Mouse (Mus musculus) CD4-positive, CD25-positive, alpha-beta regulatory T cell, adult 4 months (primary cell): ENCODE results near the gene Eml1. TPM values are rescaled to one million over a fixed set of nuclear protein-coding genes. Genes with fewer than 3 reads are reported as not detected.
A peak's percentile ranks its signal among the peaks of the same experiment; 100 is the strongest.

Experiments used
- ATAC-seq: one replicate; pipeline ENCODE4 v1.8.0; 2017
- polyA plus RNA-seq, 2 experiments: library from polyadenylated mRNA; unstranded; fragments of 100-300 nt; shearing (Covaris generic); gene quantifications; one replicate each; pipeline ENCODE4 v1.2.1; 2017

Gene Eml1
- polyA plus RNA-seq = under 1 TPM in 1 of 2 experiments, not detected in 1; 0.32 TPM

DNA sequence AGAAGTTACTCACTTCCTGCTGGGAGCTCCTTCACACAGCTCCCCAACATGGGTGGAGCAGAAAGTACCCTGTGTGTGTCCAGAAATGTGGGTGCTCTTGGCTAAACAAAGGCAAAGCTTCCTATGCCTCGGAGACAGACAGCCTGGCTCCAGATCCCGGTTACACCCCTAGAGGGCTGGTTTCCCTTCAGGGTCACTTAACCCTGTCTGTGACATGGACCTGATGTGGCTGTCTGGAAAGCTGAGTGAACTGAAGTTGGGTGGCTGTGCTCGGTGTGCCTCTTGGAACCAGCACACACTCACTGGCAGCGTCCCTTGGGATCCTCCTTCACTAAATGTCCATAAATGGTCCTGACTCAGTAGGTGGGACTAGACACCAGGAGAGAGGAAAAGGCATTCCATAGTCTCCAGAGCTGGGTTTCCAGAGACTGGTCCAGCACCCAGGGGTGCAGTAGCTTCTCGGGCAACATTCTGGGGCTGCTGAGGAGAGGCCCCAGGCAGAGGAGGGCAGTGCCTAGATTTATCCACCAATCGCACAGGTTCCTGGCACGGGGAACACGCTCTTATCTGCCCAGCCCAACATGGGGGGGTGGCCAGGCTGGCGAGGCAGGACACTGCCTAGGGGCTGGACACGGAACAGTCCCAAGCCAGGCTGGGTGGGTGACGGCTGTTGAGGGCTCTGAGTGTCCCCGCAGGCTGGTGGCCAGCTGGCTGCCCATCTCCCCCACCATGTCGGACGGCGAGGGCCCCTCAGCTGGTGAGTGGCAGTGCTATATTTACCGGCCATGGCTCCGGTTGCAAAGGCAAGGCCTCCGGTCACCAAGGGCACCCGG lies at the start of gene Eml1:
Gene Eml1 (plus strand): TSS at position 362 of the 833 bp plus-strand sequence.
- ATAC-seq = no peak

DNA sequence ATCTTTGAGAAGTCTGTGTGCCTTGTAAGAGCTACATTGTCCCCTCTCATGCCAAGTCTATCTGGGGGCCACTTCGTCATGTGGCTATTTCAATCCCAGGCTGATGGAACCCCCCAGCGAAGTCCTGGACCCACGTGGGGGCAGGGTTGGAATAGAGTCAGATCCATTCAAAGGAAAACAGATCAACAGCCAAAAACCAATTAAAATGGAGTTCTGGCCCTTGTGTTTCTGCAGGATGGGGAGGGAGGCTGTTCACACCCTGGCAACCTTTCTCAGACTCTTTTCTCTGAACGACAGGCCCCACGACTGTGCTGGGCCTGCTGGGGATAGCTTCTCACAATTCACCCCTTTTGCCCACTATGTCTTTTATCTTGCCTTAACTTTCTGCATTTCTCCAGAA lies 44.4 kb upstream of the Eml1 start:
- ATAC-seq = no peak

DNA sequence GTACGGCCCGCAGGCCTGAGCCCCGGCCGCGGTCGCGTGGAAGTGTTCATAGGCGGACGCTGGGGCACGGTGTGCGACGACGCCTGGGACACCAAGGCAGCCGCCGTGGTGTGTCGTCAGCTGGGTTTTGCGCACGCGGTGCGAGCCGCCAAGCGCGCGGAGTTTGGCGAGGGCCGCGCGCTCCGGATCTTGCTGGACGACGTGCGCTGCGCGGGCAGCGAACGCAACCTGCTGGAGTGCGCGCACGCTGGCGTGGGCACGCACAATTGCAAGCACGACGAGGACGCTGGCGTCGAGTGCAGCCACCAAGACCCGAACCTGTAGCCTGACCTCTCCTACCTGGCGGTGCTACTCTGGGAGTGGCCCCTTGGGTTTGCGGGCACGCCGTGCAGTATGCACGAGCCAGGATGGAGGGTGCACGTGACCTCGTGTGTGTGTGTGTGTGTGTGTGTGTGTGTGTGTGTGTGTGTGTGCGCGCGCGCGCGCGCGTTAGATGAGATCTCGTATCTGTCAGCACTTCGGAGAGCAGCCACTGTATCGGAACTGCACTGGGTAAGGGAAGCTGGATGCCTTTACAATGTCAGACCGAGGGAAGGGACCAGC lies 42.8 kb upstream of the Eml1 start:
- ATAC-seq = no peak

DNA sequence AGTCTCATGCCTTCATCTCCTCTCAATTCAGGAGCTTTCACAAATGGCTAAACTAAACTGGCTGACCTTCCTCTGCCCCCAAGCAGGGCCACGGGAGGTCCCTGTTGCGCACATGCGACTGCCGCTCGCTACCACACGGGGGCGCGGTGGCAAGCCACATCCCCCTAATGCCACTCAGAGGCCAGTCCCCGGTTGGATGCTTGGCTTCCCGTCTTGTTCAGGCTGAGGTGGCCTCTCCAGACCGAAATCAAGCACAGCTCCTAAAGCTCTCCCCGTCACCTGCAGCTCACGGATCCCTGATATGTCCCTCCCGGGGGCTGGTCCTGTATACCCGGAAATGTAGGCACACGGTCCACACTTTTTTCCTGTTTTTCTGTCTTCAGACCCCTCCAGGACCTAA lies 37.7 kb upstream of the Eml1 start:
- ATAC-seq = peak; percentile 50

DNA sequence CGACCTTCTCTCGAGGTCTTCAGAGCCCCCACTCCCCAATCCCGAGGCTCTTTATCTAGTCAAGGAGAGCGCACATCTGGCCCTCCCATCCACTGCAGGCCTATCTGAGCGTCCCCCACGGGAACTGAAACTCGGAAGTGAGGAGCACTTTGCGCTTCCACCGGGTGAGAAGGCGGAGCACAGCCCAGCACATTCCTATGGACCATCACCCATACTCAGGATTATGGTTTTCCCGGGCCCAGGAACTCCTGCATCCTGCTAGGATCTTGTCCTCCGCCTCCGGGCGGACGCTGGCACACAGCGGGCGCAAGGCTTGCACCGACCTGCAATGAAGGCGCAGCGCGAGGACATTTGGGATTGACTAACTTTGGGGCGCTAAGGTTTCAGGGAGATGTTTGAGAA lies 37.3 kb upstream of the Eml1 start:
- ATAC-seq = peak; percentile 14

DNA sequence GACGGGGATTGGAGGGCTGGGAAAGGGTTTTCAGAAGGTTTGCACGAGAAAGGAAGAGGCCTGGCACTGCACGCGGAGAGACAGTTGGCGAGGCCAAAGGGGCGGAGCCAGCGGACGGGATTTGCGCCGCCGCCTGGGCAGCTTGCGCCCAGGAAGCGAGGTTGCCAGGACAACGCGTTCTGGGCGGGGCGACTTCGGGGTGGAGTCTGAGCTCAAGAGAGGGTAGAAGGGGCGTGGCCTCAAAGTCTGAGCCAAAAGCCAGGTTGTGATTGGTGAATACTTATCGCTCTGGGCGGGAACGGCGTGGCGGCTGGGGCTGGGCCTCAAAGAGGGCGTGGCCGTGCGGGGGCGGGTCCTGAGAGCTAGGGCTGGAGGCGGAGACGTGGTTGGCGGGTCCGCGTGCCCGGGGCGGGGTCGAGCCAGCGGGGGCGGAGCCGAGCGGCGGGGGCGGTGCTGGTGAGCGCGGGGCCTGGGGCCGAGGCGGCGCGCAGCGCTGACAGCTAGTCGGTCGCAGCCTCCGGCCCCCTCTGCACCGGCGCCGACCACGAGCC lies 36.8 kb upstream of the Eml1 start, which contains the start of gene Cyp46a1:
Gene Cyp46a1 (plus strand): TSS at position 487 of the 551 bp plus-strand sequence.
- peak; percentile 95 for ATAC-seq

DNA sequence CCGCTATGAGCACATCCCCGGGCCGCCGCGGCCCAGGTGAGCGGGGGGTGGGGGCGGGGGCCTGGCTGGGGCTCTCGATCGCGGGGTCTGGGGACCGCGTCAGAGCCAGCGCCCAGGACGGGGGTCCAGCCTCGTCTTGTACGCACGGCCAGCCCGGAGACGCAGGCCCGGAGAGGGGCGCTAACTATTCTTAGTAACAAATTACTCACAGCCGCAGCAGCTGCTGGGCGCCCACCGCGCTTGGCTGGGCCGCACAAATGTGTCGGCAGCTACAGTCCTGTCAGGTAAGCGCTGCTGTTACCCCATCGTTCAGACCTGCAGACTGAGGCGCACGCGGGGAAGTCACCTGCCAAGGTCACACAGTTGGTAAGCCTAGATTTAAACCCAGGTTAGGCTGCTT lies 36.2 kb upstream of the Eml1 start:
- ATAC-seq = no peak

DNA sequence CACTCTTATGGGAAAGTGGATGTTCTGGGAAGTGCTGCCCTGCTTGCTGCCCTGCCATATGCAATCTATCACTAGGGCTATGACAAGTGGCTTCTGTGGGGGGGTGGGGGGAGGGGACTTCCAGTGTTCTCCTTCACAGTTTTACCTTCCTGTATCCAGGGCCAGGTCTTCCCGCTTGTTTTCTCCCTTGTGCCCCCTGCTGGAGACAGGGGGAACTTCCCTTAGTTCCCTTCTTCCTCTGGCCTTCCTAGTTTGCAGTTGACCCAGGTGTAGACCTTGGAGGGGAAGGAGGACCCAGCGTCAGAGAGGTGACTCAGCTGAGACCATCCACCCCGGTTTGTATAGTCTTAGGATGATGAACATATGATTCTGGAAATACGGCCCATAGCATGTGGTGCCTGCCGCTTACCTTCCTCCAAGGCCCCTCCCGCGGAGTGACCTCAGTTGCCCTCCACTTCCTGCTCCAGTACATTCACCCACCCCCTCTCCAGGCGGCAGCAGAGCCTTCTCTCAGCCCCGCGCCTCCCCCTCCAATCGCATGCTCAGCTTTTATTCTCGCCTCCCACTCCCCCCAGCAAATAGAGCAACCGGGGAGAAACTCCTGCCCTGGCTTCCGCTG lies 32.1 kb upstream of the Eml1 start:
- ATAC-seq = no peak

DNA sequence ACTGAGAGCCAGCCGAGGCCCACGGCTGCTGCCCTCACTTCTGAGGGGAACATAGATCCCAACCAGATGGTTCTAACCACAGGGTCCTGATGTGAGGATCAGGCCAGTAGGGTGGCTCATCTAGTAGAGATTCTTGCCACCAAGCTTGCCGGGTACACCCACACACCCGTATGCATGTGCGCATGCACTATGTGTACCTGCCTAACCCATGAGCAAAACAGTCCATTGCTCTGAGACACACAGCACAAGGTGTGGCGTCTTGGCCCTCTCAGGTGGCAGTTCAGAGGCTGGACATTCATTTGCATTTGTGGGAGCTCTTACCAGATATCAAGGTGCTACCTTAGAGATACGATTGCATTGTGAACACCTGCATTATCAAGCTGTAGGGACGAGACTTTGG lies 22.6 kb upstream of the Eml1 start:
- no peak for ATAC-seq

DNA sequence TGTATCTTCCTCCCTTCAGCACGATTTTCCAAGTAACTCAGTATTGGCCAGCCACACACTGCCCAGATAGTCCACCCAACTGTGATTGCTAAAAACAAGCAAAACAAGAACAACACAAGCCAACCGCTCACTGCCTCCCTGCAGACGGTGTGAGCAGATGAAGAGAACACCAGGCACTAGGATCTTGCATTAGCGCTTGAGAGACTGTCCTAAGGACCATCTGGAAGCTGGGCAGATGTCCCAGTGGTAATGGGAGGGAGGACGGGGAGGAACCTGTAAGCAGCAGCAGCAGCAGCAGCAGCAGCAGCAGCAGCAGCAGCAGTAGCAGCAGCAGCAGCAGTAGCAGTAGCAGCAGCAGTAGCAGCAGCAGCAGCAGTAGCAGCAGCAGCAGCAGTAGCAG lies 21.7 kb upstream of the Eml1 start:
- no peak for ATAC-seq

DNA sequence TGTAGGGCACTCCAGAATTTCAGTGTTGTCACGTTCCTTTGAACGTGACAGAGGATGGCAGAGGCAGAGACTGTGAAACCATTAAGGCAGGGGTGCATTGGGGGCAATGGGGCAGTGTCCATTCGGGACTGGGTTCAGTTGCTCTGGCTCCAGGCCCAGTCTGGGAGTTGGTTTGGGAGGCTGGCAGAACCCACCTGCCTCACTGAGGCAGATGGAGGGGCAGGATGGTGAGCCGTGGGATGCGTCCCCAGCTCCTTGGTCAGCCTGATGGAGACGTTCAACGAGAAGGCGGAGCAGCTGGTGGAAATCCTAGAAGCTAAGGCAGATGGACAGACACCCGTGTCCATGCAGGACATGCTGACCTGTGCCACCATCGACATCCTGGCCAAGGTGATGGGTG lies 19.8 kb upstream of the Eml1 start:
- no peak for ATAC-seq

DNA sequence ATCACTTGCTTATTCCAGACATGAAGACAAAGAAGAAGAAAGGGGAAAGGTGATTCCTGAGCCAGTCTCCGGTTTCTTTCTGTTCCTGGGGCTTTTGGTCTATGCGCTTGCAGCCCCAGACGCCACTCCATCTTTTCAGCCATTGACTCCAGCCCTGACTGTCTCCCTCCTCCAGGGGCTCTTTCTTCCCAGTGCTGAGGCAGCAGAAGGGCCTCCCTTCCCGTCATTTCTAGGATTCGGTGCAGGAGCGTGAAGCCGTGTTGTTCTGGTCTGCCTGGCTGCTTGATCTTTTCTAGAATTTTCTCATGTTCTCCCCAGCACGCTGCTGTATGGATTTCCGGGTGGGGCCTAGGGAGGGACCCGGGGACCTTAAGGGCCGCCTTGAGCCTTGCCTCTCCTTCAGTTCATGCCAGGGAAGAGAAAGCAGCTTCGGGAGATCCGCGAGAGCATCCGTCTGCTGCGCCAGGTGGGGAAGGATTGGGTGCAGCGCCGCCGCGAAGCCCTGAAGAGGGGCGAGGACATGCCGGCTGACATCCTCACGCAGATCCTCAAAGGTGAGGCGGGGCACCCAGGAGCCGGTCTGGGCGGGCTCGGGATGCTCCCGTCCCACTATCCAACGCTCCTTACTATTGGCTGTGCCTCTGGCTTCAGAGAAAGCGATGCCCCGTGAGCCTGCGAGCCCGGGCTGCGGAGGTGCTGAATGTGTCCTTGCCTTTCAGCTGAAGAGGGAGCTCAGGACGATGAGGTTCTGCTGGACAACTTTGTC lies 18.2 kb upstream of the Eml1 start:
- no peak for ATAC-seq

DNA sequence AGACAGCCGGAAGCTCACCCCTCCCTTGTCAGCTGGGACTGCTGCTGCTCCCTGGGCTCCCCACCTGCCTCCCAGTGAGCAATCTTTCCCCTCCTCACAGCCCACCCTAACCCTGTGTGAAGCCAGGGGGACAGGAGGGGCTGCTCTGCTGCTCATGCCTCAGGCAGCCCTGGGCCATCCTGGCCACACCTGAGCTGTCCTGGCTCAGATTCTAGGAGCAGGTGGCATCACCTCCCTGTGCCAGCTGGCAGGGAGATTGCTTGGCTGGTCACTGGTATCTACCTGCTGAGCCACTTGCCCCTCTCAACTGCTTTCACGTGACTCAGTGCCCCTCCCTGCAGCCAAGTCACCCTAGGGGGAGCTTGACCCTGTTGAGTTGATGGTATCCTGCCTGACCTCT lies 16.5 kb upstream of the Eml1 start:
- no peak for ATAC-seq

DNA sequence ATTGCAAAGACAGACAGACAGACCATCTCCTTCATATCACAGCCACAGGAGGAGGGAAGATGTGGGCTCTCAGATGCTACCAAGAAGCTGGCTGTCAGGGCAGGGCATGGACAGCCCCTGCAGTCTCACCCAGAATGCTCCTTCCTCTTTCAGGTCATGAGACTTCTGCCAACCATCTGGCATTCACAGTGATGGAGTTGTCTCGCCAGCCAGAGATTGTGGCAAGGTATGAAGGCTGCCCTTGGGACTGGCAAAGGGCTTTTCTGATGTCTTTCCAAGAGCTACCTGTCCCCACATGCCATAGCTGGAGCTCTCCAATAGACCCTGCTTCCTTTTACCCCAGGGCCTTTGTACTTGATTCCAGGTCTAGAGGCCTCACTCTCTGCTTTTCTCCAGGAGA lies 15.5 kb upstream of the Eml1 start:
- no peak for ATAC-seq

DNA sequence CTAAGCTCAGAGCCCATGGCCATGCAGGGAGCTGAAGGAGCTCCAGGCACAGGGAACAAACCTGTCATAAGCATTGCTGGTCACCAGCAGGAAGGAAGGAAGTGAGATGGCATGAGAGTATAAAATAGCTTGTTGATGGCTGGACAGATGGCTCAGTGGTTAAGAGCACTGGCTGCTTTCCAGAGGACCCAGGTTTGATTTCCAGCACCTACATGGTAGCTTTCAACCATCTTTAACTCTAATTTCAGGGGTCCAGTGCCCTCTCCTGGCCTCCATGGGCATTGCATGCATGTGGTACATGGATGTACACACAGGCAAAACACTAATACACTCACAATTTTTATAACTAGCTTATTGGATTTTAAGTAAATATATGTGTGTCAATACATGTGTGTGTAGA lies 14.8 kb upstream of the Eml1 start:
- no peak for ATAC-seq

DNA sequence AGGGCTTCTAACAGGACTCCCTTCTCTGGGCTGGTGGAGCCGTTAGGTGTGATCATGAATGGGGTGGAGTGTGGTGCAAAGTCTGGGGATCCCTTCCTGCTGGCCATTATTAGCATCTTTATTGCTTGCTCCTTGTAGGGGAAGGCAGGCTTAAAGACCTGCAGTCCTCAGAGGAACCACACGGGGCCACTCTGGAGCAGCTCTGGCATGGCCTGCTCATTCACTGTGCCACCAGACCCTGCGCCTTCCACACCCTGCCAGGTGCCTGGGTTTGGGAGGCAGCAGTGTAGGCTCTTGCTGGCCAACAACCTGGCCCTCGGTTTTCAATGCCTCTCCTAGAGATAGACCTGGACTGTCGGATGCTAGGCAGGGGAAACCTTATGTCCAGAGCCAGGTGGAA lies 7.0 kb upstream of the Eml1 start:
- ATAC-seq = no peak

DNA sequence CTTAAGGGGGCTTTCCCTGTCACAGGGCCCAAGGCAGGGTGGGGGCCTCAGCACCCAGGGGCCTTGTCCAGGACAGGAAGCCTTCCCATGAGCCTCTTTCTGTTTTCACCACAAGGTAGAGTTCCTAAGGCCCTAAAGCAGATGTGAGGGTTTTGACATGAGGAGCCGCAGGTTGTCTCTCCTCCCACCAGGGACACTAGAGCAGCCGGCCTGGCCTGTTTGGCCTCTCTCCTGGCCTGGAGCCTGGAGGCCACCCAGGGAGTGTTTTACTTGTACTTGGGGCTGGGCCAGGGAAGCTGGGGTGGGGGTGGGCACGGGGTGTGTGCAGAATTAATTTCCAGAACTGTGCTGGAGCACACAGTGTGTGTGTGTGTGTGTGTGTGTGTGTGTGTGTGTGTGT lies 5.4 kb upstream of the Eml1 start:
- ATAC-seq = no peak

DNA sequence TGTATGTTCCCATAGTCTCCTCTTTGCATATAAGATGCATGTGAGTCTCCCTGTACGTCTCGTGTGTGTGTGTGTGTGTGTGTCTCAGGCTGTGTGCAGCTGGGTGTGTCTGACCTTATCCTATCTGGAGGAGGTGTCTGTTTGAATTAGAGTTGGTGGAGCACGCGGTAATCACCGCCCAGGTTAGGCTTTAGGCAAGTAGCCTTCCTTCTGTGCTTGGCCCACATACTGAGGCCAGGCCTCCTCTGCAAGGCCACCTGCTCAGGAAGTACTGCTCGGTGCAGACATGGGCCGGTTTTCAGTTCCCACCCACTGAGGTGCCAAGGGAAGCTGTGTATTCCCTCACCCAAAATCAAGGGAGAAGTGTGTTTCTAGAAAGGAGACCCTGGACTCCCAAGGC lies 4.9 kb upstream of the Eml1 start:
- no peak for ATAC-seq

DNA sequence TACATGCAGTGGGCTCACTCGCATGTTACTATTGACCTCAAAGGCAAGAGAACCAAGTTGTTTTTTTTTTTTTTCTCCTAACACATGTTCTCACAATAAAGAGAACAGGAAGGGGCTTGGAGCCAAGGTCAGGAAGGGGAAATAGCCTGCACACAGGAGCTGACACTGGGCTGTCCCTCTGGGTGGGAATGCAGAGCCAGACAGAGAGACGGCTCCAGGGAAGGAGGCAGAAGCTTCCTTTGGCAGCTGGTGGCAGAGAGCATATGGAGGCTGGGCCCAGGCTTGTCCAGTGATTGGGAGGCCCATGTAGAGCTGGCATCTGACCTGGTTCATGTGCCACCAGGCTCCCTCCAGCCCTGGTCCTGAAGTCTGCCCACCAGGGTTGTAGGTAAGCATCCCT lies 2.8 kb upstream of the Eml1 start:
- no peak for ATAC-seq

DNA sequence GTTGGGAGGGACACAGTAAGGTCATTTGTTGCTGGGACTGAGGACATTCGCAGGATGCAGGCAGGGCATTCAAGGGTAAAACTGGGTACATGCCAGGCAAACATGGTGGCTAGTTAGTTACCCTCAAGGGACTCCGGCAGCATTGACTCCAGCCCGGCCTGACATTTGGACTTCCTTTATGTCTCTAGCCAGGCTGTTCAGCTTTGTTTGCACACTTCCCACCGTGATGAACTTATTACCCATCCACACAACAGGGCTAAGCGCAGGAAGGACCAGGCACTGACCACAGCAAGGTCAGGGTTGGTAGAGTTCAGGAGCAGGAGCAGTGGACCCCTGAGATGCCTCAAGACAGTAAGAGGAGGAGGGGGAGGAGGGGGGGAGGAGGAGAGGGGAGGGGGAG lies 1.8 kb upstream of the Eml1 start:
- no peak for ATAC-seq

DNA sequence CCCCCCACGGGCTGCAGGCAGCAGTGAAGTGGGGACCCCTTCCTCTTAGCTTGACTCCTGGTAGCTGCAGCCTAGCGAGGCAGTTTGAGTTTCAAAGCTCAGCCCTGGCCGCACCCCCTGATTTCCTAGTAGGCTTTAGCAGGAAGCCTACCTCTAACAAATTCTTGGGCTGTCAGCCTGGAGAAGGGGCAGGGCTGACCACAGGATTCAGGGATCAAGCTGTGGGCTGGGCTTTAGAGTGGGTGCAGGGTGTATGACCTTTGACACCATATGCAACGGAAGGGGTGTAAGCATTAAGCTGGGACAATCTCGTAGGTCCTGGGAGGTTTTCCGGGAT lies 640 bp downstream of the Eml1 start:
- ATAC-seq = no peak

DNA sequence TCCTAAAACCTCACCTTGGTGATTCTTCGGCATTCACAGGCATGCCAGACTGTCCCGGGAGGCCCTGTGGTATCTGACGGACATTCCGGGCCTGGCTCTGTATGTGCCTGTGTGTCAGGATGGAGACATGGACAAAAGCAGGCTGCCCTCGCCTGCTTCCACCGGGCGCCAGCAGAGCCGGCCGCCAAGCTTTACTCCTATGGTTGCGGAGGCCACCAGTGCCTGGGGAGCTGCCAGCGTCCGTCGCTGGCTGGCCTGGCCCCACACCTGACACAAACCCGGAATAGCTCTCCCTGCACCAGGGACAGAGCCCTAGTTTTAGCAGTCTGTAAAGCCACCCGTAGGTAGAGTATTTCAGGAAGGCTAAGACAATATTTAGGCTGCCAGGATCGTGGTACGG lies 1.5 kb downstream of the Eml1 start:
- no peak for ATAC-seq

DNA sequence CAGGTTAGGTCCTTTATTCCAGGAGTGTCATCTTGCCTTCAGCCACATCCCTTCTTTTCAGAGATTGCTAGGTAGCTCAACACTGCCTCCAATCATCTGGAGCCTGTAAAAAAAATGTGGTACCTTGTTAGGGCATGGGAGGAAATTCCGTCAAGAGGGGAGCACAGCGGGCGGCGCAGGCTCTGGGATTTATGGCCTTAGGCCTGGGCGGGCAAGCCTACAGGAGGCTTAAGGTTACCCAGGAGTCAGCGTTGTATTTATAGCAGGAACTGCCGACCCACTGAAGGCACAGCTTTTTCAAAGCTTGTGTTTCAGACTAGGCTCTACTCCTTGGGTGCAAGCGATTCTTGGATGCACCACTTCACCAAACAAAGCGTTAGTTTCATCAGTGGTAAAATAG lies 2.9 kb downstream of the Eml1 start:
- ATAC-seq = no peak
